Mouse (Mus musculus): ENCODE measurements around the gene Gjb5.

- no peak for TF ChIP-seq CTCF (IDR thresholded peaks at IDR 0.05; ENCODE audit: low read depth)
- no peak for TF ChIP-seq EP300 (IDR thresholded peaks at IDR 0.05; ENCODE audit: low read depth)
These were observed 28.2 kb downstream of the Gjb5 start for GRCm38 (mm10) chr4:127329751-127330150.

Measured in liver, postnatal 0 days (tissue).